Comparison of ENCODE assay signal across 8 mouse cellular contexts in the genomic region with DNA sequence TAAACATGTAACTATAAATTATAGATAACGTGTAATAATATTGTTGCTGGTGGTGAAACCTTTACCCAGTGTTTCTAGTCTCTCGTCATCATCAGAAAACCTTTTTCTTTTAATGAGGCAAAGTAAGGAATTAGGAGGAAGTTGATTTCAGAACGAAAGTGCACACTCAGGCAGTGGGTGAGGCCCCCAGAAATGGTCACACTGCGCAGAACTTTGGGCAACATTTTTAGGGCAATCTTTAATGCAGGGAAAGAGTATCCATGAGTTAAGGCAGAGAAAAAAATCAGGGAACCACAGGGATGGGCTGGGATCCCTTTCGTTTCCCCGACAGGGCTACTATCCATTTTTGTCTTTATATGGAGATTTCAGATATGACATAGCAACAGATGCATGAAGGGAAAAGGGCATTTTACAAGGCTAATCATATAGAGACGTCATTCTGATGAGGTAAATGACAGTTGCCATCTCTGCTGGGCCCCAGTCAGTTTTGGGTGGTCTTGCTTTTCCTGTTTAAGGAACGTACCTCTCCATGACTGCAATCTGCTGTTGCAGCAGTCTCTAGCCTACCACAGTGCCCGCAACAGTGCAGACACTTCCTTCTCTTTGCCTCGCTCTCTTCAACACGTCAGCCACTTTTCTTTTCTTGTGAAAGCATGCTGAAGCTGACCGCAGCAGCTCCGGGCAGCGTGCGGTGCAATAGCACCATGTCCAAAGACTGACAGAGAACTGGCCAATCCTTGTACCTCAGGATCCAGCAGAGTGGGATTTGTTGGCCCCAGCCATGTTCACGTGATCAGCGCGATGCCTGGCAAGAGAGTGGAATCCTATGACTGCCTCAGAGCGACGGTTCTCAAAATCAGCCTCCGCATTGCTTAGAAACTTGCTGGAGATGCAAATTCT. TPM values are rescaled to one million over a fixed set of nuclear protein-coding genes. Genes with fewer than 3 reads are reported as not detected.
A peak's percentile ranks its signal among the peaks of the same experiment; 100 is the strongest.
DNase-seq lines count a peak whose midpoint lies in the region; ATAC-seq and TF ChIP-seq lines count a peak whose summit lies in the region.

No protein-coding gene starts in this region.

- DNase-seq in hindbrain, embryonic 10.5 days (ENCODE audit: low spot score), result peak; percentile 8
- no peak for DNase-seq in hindbrain, embryonic 11.5 days (ENCODE audit: low spot score)
- peak; percentile 19 for DNase-seq in gastrocnemius, postnatal 14 days
- DNase-seq in intestine, embryonic 14.5 days (ENCODE audit: low spot score), result no peak
- DNase-seq in midbrain, embryonic 14.5 days, result peak; percentile 28
- peak; percentile 23 for DNase-seq in stomach, postnatal 0 days (ENCODE audit: low spot score)

- H3K4me3 ChIP-seq in hindbrain, embryonic 10.5 days, result peak overlapping the region; percentile 20; the same call in 1 of the 2 replicates
- no peak overlapping the region for H3K4me3 ChIP-seq in hindbrain, embryonic 11.5 days (ENCODE audit: low read depth, low read length)
- peak overlapping the region; percentile 44 for H3K4me3 ChIP-seq in bone marrow, adult 2 months (replicated peaks; ENCODE audit: control insufficient read depth, low read depth, low read length)
- H3K4me3 ChIP-seq in intestine, embryonic 14.5 days (ENCODE audit: low read depth, low read length), result 0 out of 2 replicates have a peak overlapping the region, but pooled peaks have one; percentile 8
- H3K4me3 ChIP-seq in limb, embryonic 13.5 days, result no peak overlapping the region
- no peak overlapping the region for H3K4me3 ChIP-seq in midbrain, embryonic 14.5 days (replicated peaks; ENCODE audit: low read depth, low read length)
- H3K4me3 ChIP-seq in stomach, postnatal 0 days (ENCODE audit: low read depth, low read length), result peak overlapping the region; percentile 15

- 0 out of 2 replicates have a peak, but pooled peaks cover 4% of the 10 kb centered on the region for H3K4me1 ChIP-seq in hindbrain, embryonic 10.5 days (replicated peaks)
- no peaks in the 10 kb centered on the region for H3K4me1 ChIP-seq in hindbrain, embryonic 11.5 days (replicated peaks; ENCODE audit: control insufficient read depth, insufficient read depth, low read length)
- H3K4me1 ChIP-seq in bone marrow, adult 2 months (ENCODE audit: control insufficient read depth, insufficient read depth, low read length), result peaks cover 1% of the 10 kb centered on the region
- no peaks in the 10 kb centered on the region for H3K4me1 ChIP-seq in intestine, embryonic 14.5 days (replicated peaks; ENCODE audit: control insufficient read depth, insufficient read depth, low read length)
- no peaks in the 10 kb centered on the region for H3K4me1 ChIP-seq in limb, embryonic 13.5 days
- no peaks in the 10 kb centered on the region for H3K4me1 ChIP-seq in midbrain, embryonic 14.5 days (ENCODE audit: control insufficient read depth, insufficient read depth, low read length)
- H3K4me1 ChIP-seq in stomach, postnatal 0 days (replicated peaks; ENCODE audit: control insufficient read depth, insufficient read depth), result no peaks in the 10 kb centered on the region

- no peaks in the 10 kb centered on the region for H3K36me3 ChIP-seq in hindbrain, embryonic 10.5 days
- no peaks in the 10 kb centered on the region for H3K36me3 ChIP-seq in hindbrain, embryonic 11.5 days (ENCODE audit: control insufficient read depth, insufficient read depth, low read length)
- no peaks in the 10 kb centered on the region for H3K36me3 ChIP-seq in intestine, embryonic 14.5 days (ENCODE audit: control insufficient read depth, insufficient read depth, low read length)
- no peaks in the 10 kb centered on the region for H3K36me3 ChIP-seq in limb, embryonic 13.5 days
- H3K36me3 ChIP-seq in midbrain, embryonic 14.5 days (ENCODE audit: control insufficient read depth, insufficient read depth, low read length), result no peaks in the 10 kb centered on the region
- H3K36me3 ChIP-seq in stomach, postnatal 0 days (ENCODE audit: control insufficient read depth, insufficient read depth, low read length), result no peaks in the 10 kb centered on the region

- H3K4me2 ChIP-seq in hindbrain, embryonic 11.5 days (replicated peaks; ENCODE audit: low read depth, low read length), result no peak overlapping the region
- H3K4me2 ChIP-seq in intestine, embryonic 14.5 days (ENCODE audit: low read length), result peak overlapping the region; percentile 35
- peak overlapping the region; percentile 35 for H3K4me2 ChIP-seq in limb, embryonic 13.5 days (replicated peaks)
- peak overlapping the region; percentile 5; the same call in 1 of the 2 replicates for H3K4me2 ChIP-seq in midbrain, embryonic 14.5 days (ENCODE audit: low read length)
- peak overlapping the region; percentile 12; the same call in 1 of the 2 replicates for H3K4me2 ChIP-seq in stomach, postnatal 0 days (replicated peaks; ENCODE audit: low read depth)

- H3K27ac ChIP-seq in hindbrain, embryonic 10.5 days, result no peak overlapping the region
- no peak overlapping the region for H3K27ac ChIP-seq in hindbrain, embryonic 11.5 days (ENCODE audit: low read depth, low read length)
- H3K27ac ChIP-seq in bone marrow, adult 2 months (ENCODE audit: control insufficient read depth, insufficient read depth, low read depth, low read length, poor library complexity), result peak overlapping the region; percentile 71
- no peak overlapping the region for H3K27ac ChIP-seq in intestine, embryonic 14.5 days (ENCODE audit: low read depth)
- H3K27ac ChIP-seq in limb, embryonic 13.5 days, result no peak overlapping the region
- no peak overlapping the region for H3K27ac ChIP-seq in midbrain, embryonic 14.5 days (replicated peaks; ENCODE audit: low read depth, low read length)
- H3K27ac ChIP-seq in stomach, postnatal 0 days (replicated peaks), result no peak overlapping the region

- intact Hi-C loops in gastrocnemius, postnatal 14 days (cut with DNase I; ENCODE audit: low total_unique reads), result no loop called here

- ATAC-seq in hindbrain, embryonic 11.5 days (ENCODE audit: low FRiP score), result no peak
- ATAC-seq in intestine, embryonic 14.5 days (replicated peaks; ENCODE audit: low FRiP score, low TSS enrichment, low read depth), result no peak
- no peak for ATAC-seq in limb, embryonic 13.5 days (ENCODE audit: low FRiP score, low read depth)
- no peak for ATAC-seq in midbrain, embryonic 14.5 days (ENCODE audit: low FRiP score, low TSS enrichment)
- no peak for ATAC-seq in stomach, postnatal 0 days (ENCODE audit: low FRiP score, low TSS enrichment)

- H3K9me3 ChIP-seq in hindbrain, embryonic 10.5 days, result no peaks in the 10 kb centered on the region
- H3K9me3 ChIP-seq in hindbrain, embryonic 11.5 days (ENCODE audit: control insufficient read depth, low read length), result no peaks in the 10 kb centered on the region
- H3K9me3 ChIP-seq in intestine, embryonic 14.5 days (ENCODE audit: control insufficient read depth, low read length), result no peaks in the 10 kb centered on the region
- no peaks in the 10 kb centered on the region for H3K9me3 ChIP-seq in limb, embryonic 13.5 days
- H3K9me3 ChIP-seq in midbrain, embryonic 14.5 days (ENCODE audit: control insufficient read depth, low read length), result no peaks in the 10 kb centered on the region
- H3K9me3 ChIP-seq in stomach, postnatal 0 days (ENCODE audit: control insufficient read depth, low read length), result no peaks in the 10 kb centered on the region

- H3K9ac ChIP-seq in hindbrain, embryonic 11.5 days (ENCODE audit: low read depth, low read length), result no peak overlapping the region
- no peak overlapping the region for H3K9ac ChIP-seq in intestine, embryonic 14.5 days (ENCODE audit: low read length)
- no peak overlapping the region for H3K9ac ChIP-seq in limb, embryonic 13.5 days
- no peak overlapping the region for H3K9ac ChIP-seq in midbrain, embryonic 14.5 days (replicated peaks; ENCODE audit: low read length)
- H3K9ac ChIP-seq in stomach, postnatal 0 days (ENCODE audit: low read length), result no peak overlapping the region

- no peak for TF ChIP-seq EP300 in stomach, postnatal 0 days (optimal IDR thresholded peaks at IDR 0.05)

- H3K27me3 ChIP-seq in hindbrain, embryonic 10.5 days (ENCODE audit: insufficient read depth, poor library complexity, severe bottlenecking), result no peaks in the 10 kb centered on the region
- H3K27me3 ChIP-seq in hindbrain, embryonic 11.5 days (ENCODE audit: control insufficient read depth, insufficient read depth, low read length), result no peaks in the 10 kb centered on the region
- H3K27me3 ChIP-seq in intestine, embryonic 14.5 days (replicated peaks; ENCODE audit: control insufficient read depth, insufficient read depth, low read length), result no peaks in the 10 kb centered on the region
- H3K27me3 ChIP-seq in limb, embryonic 13.5 days, result no peaks in the 10 kb centered on the region
- H3K27me3 ChIP-seq in midbrain, embryonic 14.5 days (ENCODE audit: control insufficient read depth, insufficient read depth, low read length), result no peaks in the 10 kb centered on the region
- H3K27me3 ChIP-seq in stomach, postnatal 0 days (ENCODE audit: control insufficient read depth, insufficient read depth, low read length), result no peaks in the 10 kb centered on the region

- TF ChIP-seq POLR2A in bone marrow, adult 2 months (IDR thresholded peaks at IDR 0.05; ENCODE audit: borderline replicate concordance, control insufficient read depth, low read depth, low read length), result peak; percentile 47; the same call in 1 of the 2 replicates

- WGBS in hindbrain, embryonic 10.5 days, result 62% methylated on average over 21 of the region's 21 CpGs
- 57% methylated on average over 21 of the region's 21 CpGs for WGBS in hindbrain, embryonic 11.5 days
- 5% methylated on average over 21 of the region's 21 CpGs for WGBS in bone marrow, adult 2 months
- 55% methylated on average over 21 of the region's 21 CpGs for WGBS in intestine, embryonic 14.5 days
- WGBS in limb, embryonic 13.5 days, result 58% methylated on average over 21 of the region's 21 CpGs
- 64% methylated on average over 21 of the region's 21 CpGs for WGBS in midbrain, embryonic 14.5 days
- 54% methylated on average over 21 of the region's 21 CpGs for WGBS in stomach, postnatal 0 days

- TF ChIP-seq CTCF in bone marrow, adult 2 months (IDR thresholded peaks at IDR 0.05; ENCODE audit: control insufficient read depth, insufficient read depth, low read length), result no peak
- TF ChIP-seq CTCF in stomach, postnatal 0 days (IDR thresholded peaks at IDR 0.05; ENCODE audit: low read depth), result no peak

RNA-seq across cellular contexts. Expression of a gene that starts 20.7 kb away (rescaled TPM):
- 0.30 and 0.64 TPM in 2 replicates for polyA plus RNA-seq in hindbrain, embryonic 10.5 days (2016; fragmentation: Nextera tagmentation; extraction: Ambion mirVana)
- polyA plus RNA-seq in hindbrain, embryonic 11.5 days (2014; fragmentation: Nextera tagmentation; extraction: Ambion mirVana), result 0.39 and 0.62 TPM in 2 replicates
- 10.4 and 24.3 TPM in 2 replicates for polyA plus RNA-seq in bone marrow, adult 2 months (2011; ENCODE audit: insufficient read depth, insufficient read length, low replicate concordance, missing spikeins)
- not detected for total RNA-seq in gastrocnemius, postnatal 14 days (2021)
- polyA plus RNA-seq in intestine, embryonic 14.5 days (2014; fragmentation: Nextera tagmentation; extraction: Ambion mirVana), result 1.0 and 1.1 TPM in 2 replicates
- 0.34 and 0.64 TPM in 2 replicates for polyA plus RNA-seq in limb, embryonic 13.5 days (2015; fragmentation: Nextera tagmentation; extraction: Ambion mirVana)
- polyA plus RNA-seq in midbrain, embryonic 14.5 days (2014; fragmentation: Nextera tagmentation; extraction: Ambion mirVana), result 1.5 TPM in 1 of 2 replicates, not detected in the other
- polyA plus RNA-seq in stomach, postnatal 0 days (2015; fragmentation: Nextera tagmentation; extraction: Ambion mirVana), result 1.1 and 1.2 TPM in 2 replicates

RNA-seq across cellular contexts. Expression of a gene that starts 21.7 kb away (rescaled TPM):
- polyA plus RNA-seq in hindbrain, embryonic 10.5 days (2016; fragmentation: Nextera tagmentation; extraction: Ambion mirVana), result 0.26 TPM in 1 of 2 replicates, not detected in the other
- 0.12 and 0.28 TPM in 2 replicates for polyA plus RNA-seq in hindbrain, embryonic 11.5 days (2014; fragmentation: Nextera tagmentation; extraction: Ambion mirVana)
- polyA plus RNA-seq in bone marrow, adult 2 months (2011; ENCODE audit: insufficient read depth, insufficient read length, low replicate concordance, missing spikeins), result 23.0 and 75.4 TPM in 2 replicates
- total RNA-seq in gastrocnemius, postnatal 14 days (2021), result 1 to 10 TPM; 3.0 to 3.4 TPM
- 1.1 and 1.2 TPM in 2 replicates for polyA plus RNA-seq in intestine, embryonic 14.5 days (2014; fragmentation: Nextera tagmentation; extraction: Ambion mirVana)
- 0.84 and 1.3 TPM in 2 replicates for polyA plus RNA-seq in limb, embryonic 13.5 days (2015; fragmentation: Nextera tagmentation; extraction: Ambion mirVana)
- 1.4 TPM in 1 of 2 replicates, not detected in the other for polyA plus RNA-seq in midbrain, embryonic 14.5 days (2014; fragmentation: Nextera tagmentation; extraction: Ambion mirVana)
- polyA plus RNA-seq in stomach, postnatal 0 days (2015; fragmentation: Nextera tagmentation; extraction: Ambion mirVana), result 5.3 and 5.6 TPM in 2 replicates

Comparison
In these comparisons a context has a peak if more than half of its experiments do, and no peak if none do; other contexts are left out.
1. DNase-seq: peak in hindbrain, embryonic 10.5 days (single experiment), gastrocnemius, postnatal 14 days (single experiment), midbrain, embryonic 14.5 days (single experiment) and stomach, postnatal 0 days (single experiment); none in hindbrain, embryonic 11.5 days (single experiment) and intestine, embryonic 14.5 days (single experiment).
2. H3K4me3 ChIP-seq: peak in hindbrain, embryonic 10.5 days (single experiment), bone marrow, adult 2 months (single experiment), intestine, embryonic 14.5 days (single experiment) and stomach, postnatal 0 days (single experiment); none in hindbrain, embryonic 11.5 days (single experiment), limb, embryonic 13.5 days (single experiment) and midbrain, embryonic 14.5 days (single experiment).